Mouse (Mus musculus): ENCODE data around the gene Tex16. TPM values are rescaled to one million over a fixed set of nuclear protein-coding genes. Genes with fewer than 3 reads are reported as not detected.

Tex16 gene
- not detected for polyA plus RNA-seq (2017; shearing (Covaris generic))

- ATAC-seq = no peak
These were observed at the start of gene Tex16 for GRCm38 (mm10) chrX:112010707-112011106. Tex16 (plus strand) TSS chrX:112011007.

- no peak for ATAC-seq
These were observed 11.1 kb upstream of the Tex16 start for GRCm38 (mm10) chrX:111999661-112000060.

Other genes starting within 250 kb of the Tex16 start
- gene Gm45194, start 119.6 kb upstream of the Tex16 start, polyA plus RNA-seq (2017; shearing (Covaris generic)) = not detected
- not detected for gene 4933403O08Rik, start 228.0 kb downstream of the Tex16 start, polyA plus RNA-seq (2017; shearing (Covaris generic))

Data from activated CD4-positive, CD25-positive, alpha-beta regulatory T cell, adult 4 months (primary cell).